Mouse (Mus musculus) midbrain, embryonic 12.5 days (tissue): ENCODE results near the gene Fam71b. TPM values are rescaled to one million over a fixed set of nuclear protein-coding genes. Genes with fewer than 3 reads are reported as not detected.

Experiments
- ATAC-seq: fragments of 200-750 bp; cut with Nextera tagmentation; 2 replicates; pipeline ENCODE4 v1.8.0; 2017; ENCODE audit warnings: low read depth, moderate TSS enrichment, moderate library complexity; ENCODE audit not compliant: low FRiP score
- H3K27ac ChIP-seq: fragments of 300-500 bp; sonication (generic); replicated peaks from 2 replicates; pipeline ENCODE4 v1.5.1; 2016; ENCODE audit warnings: mild to moderate bottlenecking
- H3K27me3 ChIP-seq: fragments of 300-500 bp; sonication (generic); 2 replicates; pipeline ENCODE4 v1.6.1; 2016; ENCODE audit warnings: mild to moderate bottlenecking
- H3K36me3 ChIP-seq: fragments of 300-500 bp; sonication (generic); 2 replicates; pipeline ENCODE4 v1.6.1; 2016
- H3K4me1 ChIP-seq: fragments of 300-500 bp; sonication (generic); 2 replicates; pipeline ENCODE4 v1.6.1; 2016
- H3K4me2 ChIP-seq: fragments of 300-500 bp; sonication (generic); replicated peaks from 2 replicates; pipeline ENCODE4 v1.6.1; 2016; ENCODE audit warnings: mild to moderate bottlenecking, moderate library complexity
- H3K4me3 ChIP-seq: fragments of 300-500 bp; sonication (generic); 2 replicates; pipeline ENCODE4 v1.5.1; 2016; ENCODE audit warnings: mild to moderate bottlenecking
- H3K9ac ChIP-seq: fragments of 300-500 bp; sonication (generic); replicated peaks from 2 replicates; pipeline ENCODE4 v1.6.1; 2016; ENCODE audit warnings: mild to moderate bottlenecking, moderate library complexity
- H3K9me3 ChIP-seq: fragments of 300-500 bp; sonication (generic); 2 replicates; pipeline ENCODE4 v1.6.1; 2016; ENCODE audit warnings: mild to moderate bottlenecking
- WGBS: fragments of 180-500 bp; shearing (Covaris S2); methylation state at CpG from one replicate; pipeline ENCODE4 v1.1.7; 2016; 5-methylcytosine and 5-hydroxymethylcytosine counted together
- polyA plus RNA-seq: library from polyadenylated mRNA; unstranded; fragments of >200 nt; fragmentation: Nextera tagmentation; extraction: Ambion mirVana; gene quantifications from 2 replicates; pipeline ENCODE4 v1.2.1, GENCODE M21; 2016

Fam71b gene
- polyA plus RNA-seq, 1 experiment from 2014 or later, result not detected

DNA sequence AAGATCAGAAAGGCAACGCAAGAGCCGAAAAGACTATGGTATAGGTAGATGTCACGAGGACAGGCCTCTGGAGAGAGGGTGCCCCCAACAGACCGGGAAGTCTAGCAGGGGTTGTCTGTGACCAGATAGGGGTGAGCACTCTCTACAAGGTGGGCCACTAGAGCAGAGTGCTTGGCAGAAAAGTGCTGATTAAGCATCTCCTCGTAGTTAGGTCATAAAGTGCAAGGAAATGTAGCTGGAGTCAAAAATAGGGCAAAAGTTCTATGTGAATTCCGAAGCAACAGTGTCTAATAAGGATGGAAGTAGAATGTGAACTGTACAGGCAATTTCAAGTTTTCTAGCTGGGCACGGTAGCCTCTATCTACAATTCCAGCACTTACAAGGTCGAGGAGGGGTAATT, 25.1 kb upstream of the Fam71b start:
- H3K4me2 ChIP-seq, result no peak overlapping the region
- H3K9me3 ChIP-seq, result no peaks in the 10 kb centered on the region
- 93% methylated on average over 8 of the region's 8 CpGs for WGBS
- H3K36me3 ChIP-seq, result no peaks in the 10 kb centered on the region
- no peak overlapping the region for H3K4me3 ChIP-seq
- no peaks in the 10 kb centered on the region for H3K4me1 ChIP-seq
- no peak for ATAC-seq
- no peak overlapping the region for H3K9ac ChIP-seq
- H3K27me3 ChIP-seq, result no peaks in the 10 kb centered on the region
- no peak overlapping the region for H3K27ac ChIP-seq

- Histone ChIP-seq H3K27ac (no peak overlapping the region), H3K4me3 (no peak overlapping the region), H3K9ac (no peak overlapping the region), H3K4me2 (no peak overlapping the region), H3K36me3 (no peaks in the 10 kb centered on the region), H3K4me1 (no peaks in the 10 kb centered on the region), H3K9me3 (no peaks in the 10 kb centered on the region), H3K27me3 (no peaks in the 10 kb centered on the region)
- ATAC-seq, result no peak
- WGBS, result 88% methylated on average over 8 of the region's 8 CpGs
Observed at GRCm38 (mm10) chr11:46372331-46372953, 23.9 kb upstream of the Fam71b start.

DNA sequence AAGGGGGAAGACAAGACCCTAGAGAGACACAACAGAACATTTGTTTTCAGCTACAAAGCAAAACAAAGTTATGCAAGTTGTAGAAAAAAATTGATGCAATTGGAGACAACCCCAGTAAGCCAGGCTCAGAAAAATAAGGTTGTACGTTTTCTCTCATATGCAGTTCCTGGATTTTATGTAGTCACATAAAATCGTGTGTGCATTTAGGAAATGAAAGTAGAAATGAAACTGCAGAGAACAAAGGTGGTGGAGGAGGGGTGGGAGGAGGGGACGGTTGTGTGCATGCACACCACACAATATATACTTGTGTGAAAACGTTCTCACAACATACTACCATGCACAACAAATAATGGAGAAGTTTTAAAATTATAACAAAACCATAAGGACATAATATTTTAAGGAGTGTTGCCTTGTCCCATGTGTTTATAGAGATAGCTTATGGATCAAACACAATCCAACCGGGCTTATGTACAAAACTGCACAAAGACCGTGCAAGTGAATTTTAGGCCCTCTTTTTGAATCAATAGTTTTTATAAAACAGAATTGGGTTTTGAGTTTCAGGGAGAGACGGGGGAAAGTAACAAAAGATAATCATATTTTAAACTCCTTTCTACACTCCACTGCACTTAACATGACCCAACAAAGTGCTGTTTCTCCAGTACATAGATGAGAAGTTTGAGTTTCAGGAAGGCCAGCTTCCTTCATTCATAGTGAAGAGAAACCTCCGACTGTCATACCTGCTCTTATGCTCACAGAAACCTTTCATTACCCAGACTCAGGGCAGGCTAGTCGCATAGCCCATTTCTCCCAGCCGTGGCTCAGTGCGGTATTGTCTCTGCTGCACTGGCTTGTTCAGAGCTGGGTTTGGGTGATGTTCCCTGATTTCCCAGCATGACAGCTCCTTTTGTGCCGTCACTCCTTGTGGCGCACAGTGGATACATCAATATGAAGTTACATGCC, 23.0 kb upstream of the Fam71b start:
- no peak overlapping the region for H3K4me2 ChIP-seq
- WGBS, result 82% methylated on average over 13 of the region's 13 CpGs

GRCm38 (mm10) chr11:46375015-46375414, 21.3 kb upstream of the Fam71b start:
- Histone ChIP-seq H3K27me3 (no peaks in the 10 kb centered on the region), H3K4me1 (no peaks in the 10 kb centered on the region), H3K4me2 (no peak overlapping the region), H3K27ac (no peak overlapping the region), H3K36me3 (no peaks in the 10 kb centered on the region), H3K9me3 (no peaks in the 10 kb centered on the region), H3K4me3 (no peak overlapping the region), H3K9ac (no peak overlapping the region)
- ATAC-seq, result no peak
- 92% methylated on average over 8 of the region's 8 CpGs for WGBS

More for the DNA sequence above, 23.0 kb upstream of the Fam71b start:
- Histone ChIP-seq H3K4me3 (no peak overlapping the region), H3K27ac (no peak overlapping the region), H3K9me3 (no peaks in the 10 kb centered on the region), H3K36me3 (no peaks in the 10 kb centered on the region), H3K27me3 (no peaks in the 10 kb centered on the region), H3K4me1 (no peaks in the 10 kb centered on the region), H3K9ac (no peak overlapping the region)
- no peak for ATAC-seq

DNA sequence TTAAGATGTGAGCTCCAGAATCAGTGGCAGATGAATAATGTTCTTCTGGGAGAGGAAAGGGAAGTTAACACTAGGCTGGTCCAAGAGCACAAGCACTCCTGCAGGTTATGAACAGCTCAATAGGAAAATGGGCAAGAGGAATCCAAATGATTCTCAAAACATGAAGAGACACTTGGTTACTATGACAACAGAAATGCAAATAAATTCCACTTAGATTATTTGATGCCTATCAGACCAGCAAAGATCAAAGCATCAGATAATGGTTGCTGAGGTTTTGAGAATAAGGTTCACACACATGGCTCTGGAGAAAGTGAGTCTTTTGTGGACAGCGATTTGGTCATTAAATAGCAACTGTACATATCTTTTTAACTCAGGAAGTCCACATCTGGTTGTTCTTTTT, 19.0 kb upstream of the Fam71b start:
- ATAC-seq, result no peak
- Histone ChIP-seq H3K4me3 (no peak overlapping the region), H3K36me3 (no peaks in the 10 kb centered on the region), H3K27ac (no peak overlapping the region), H3K9ac (no peak overlapping the region), H3K27me3 (no peaks in the 10 kb centered on the region), H3K9me3 (no peaks in the 10 kb centered on the region), H3K4me1 (no peaks in the 10 kb centered on the region), H3K4me2 (no peak overlapping the region)
- WGBS, result 88% methylated on average over 1 of the region's 1 CpGs

GRCm38 (mm10) chr11:46377819-46378782, 18.3 kb upstream of the Fam71b start:
- 92% methylated on average over 8 of the region's 8 CpGs for WGBS

DNA sequence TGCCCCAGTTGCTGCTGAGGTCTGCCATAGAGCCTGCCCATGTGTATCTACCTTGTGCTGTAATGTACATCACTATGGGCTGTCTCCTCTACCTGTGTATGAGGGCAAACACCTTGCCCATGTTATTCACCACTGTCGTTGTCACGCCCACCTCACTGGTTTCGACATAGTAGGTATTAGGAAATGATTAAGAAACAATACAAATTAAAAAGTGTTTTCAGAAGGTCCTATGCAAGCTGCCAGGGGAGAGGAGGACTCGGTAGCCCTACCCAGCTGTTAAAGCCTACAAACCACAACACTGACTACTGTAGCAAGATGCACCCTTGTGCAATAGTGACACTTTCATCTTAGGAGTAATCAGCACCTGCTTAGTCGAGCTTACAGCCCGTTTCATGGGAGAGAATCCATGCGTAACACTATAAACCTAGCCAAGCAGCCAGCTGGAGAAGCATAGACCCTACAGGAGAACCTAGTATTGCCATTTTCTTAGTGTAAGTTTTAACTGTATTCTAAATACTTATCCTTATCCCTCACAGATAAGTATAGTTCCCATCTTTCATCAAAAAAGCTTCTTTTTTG, 16.2 kb upstream of the Fam71b start:
- Histone ChIP-seq H3K4me1 (no peaks in the 10 kb centered on the region), H3K27me3 (no peaks in the 10 kb centered on the region), H3K4me3 (no peak overlapping the region), H3K9ac (no peak overlapping the region), H3K9me3 (no peaks in the 10 kb centered on the region), H3K36me3 (no peaks in the 10 kb centered on the region), H3K27ac (no peak overlapping the region), H3K4me2 (no peak overlapping the region)
- 90% methylated on average over 7 of the region's 7 CpGs for WGBS
- ATAC-seq, result no peak

More at GRCm38 (mm10) chr11:46377819-46378782, 18.3 kb upstream of the Fam71b start:
- no peaks in the 10 kb centered on the region for H3K27me3 ChIP-seq
- no peak overlapping the region for H3K9ac ChIP-seq
- H3K36me3 ChIP-seq, result no peaks in the 10 kb centered on the region
- H3K9me3 ChIP-seq, result no peaks in the 10 kb centered on the region
- H3K4me1 ChIP-seq, result no peaks in the 10 kb centered on the region
- ATAC-seq, result no peak
- no peak overlapping the region for H3K4me2 ChIP-seq
- no peak overlapping the region for H3K4me3 ChIP-seq
- H3K27ac ChIP-seq, result no peak overlapping the region

- Histone ChIP-seq H3K27ac (no peak overlapping the region), H3K9ac (no peak overlapping the region), H3K4me2 (no peak overlapping the region), H3K4me1 (no peaks in the 10 kb centered on the region), H3K4me3 (no peak overlapping the region), H3K27me3 (no peaks in the 10 kb centered on the region), H3K36me3 (no peaks in the 10 kb centered on the region), H3K9me3 (no peaks in the 10 kb centered on the region)
- 86% methylated on average over 4 of the region's 4 CpGs for WGBS
- no peak for ATAC-seq
Observed at GRCm38 (mm10) chr11:46382466-46382865, 13.9 kb upstream of the Fam71b start.

DNA sequence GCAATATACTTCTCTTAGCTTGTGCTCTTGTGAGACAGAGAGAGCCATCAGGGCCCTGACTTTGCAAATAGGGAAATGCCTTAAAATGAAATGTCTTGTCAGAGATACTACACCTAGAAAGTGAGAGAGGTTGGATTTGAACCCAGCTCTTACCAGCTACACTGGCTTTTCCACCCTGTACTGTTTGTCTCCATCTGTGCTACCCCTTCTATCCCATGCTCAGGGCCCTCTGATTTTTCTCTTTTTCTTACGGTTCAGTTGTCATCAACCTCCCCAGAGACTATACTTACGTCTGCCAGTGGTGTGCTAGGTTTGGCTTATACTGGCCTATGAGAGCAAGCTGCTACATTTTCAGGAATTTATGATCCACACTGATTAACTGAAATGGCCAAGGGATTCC, 11.4 kb upstream of the Fam71b start:
- Histone ChIP-seq H3K36me3 (no peaks in the 10 kb centered on the region), H3K4me1 (no peaks in the 10 kb centered on the region), H3K27me3 (no peaks in the 10 kb centered on the region), H3K9ac (no peak overlapping the region), H3K27ac (no peak overlapping the region), H3K9me3 (no peaks in the 10 kb centered on the region), H3K4me3 (no peak overlapping the region), H3K4me2 (no peak overlapping the region)
- WGBS, result 80% methylated on average over 2 of the region's 2 CpGs
- ATAC-seq, result no peak

- WGBS, result 88% methylated on average over 8 of the region's 8 CpGs
- Histone ChIP-seq H3K9me3 (no peaks in the 10 kb centered on the region), H3K4me2 (no peak overlapping the region), H3K4me3 (no peak overlapping the region), H3K9ac (no peak overlapping the region), H3K27ac (no peak overlapping the region), H3K36me3 (no peaks in the 10 kb centered on the region), H3K27me3 (no peaks in the 10 kb centered on the region), H3K4me1 (no peaks in the 10 kb centered on the region)
- no peak for ATAC-seq
Observed at GRCm38 (mm10) chr11:46386556-46386955, 9.8 kb upstream of the Fam71b start.

GRCm38 (mm10) chr11:46387061-46387460, 9.3 kb upstream of the Fam71b start:
- H3K9me3 ChIP-seq, result no peaks in the 10 kb centered on the region
- 94% methylated on average over 8 of the region's 8 CpGs for WGBS
- no peak for ATAC-seq
- no peak overlapping the region for H3K9ac ChIP-seq
- H3K36me3 ChIP-seq, result no peaks in the 10 kb centered on the region
- no peak overlapping the region for H3K4me3 ChIP-seq
- no peak overlapping the region for H3K27ac ChIP-seq
- no peak overlapping the region for H3K4me2 ChIP-seq
- H3K27me3 ChIP-seq, result no peaks in the 10 kb centered on the region
- no peaks in the 10 kb centered on the region for H3K4me1 ChIP-seq
